In genomic region chr7:127026161-127026600, GRCm38 (mm10) we compare ENCODE assay signal across 9 mouse cellular contexts. TPM values are rescaled to one million over a fixed set of nuclear protein-coding genes. Genes with fewer than 3 reads are reported as not detected.
DNase-seq lines count a peak whose midpoint lies in the region; ATAC-seq lines count a peak whose summit lies in the region.
"Had no signal": no experiment of that assay in that cellular context is flagged by ENCODE, and none has a peak within 500 bp of the region (broad histone marks: within the 10 kb centered on the region; RNA-seq: fewer than 3 reads in every experiment).

No protein-coding gene starts in this region.

- H3K4me1 ChIP-seq in intestine, embryonic 15.5 days (replicated peaks): peaks cover 46% of the 10 kb centered on the region
- H3K4me1 ChIP-seq in liver, embryonic 13.5 days (replicated peaks): peaks cover 81% of the 10 kb centered on the region
- H3K4me1 ChIP-seq in neural tube, embryonic 11.5 days (ENCODE audit: control insufficient read depth, insufficient read depth, low read length): peaks cover 40% of the 10 kb centered on the region

- DNase-seq in right cerebral cortex, adult 2 months (ENCODE audit: low spot score in 2 of 2): peak; percentile 33 to 44
- no peak for DNase-seq in right cerebral cortex, adult 18-20 months
- peak; percentile 90 for DNase-seq in cerebellum, adult 9-11 months
- DNase-seq in gastrocnemius, postnatal 10 days: peak; percentile 66
- DNase-seq in liver, embryonic 13.5 days: peak; percentile 61
- peak; percentile 75 for DNase-seq in neural tube, embryonic 11.5 days (ENCODE audit: low spot score)
- peak; percentile 86 for DNase-seq in thymus, postnatal 14 days

- ATAC-seq in intestine, embryonic 15.5 days: peak; percentile 57
- peak; percentile 38 for ATAC-seq in liver, embryonic 13.5 days (ENCODE audit: low read depth)
- ATAC-seq in neural tube, embryonic 11.5 days (ENCODE audit: insufficient read depth, low FRiP score, low TSS enrichment): peak; percentile 18; the same call in 1 of the 2 replicates

- no peaks in the 10 kb centered on the region for H3K9me3 ChIP-seq in intestine, embryonic 15.5 days
- no peaks in the 10 kb centered on the region for H3K9me3 ChIP-seq in liver, embryonic 13.5 days (replicated peaks)
- no peaks in the 10 kb centered on the region for H3K9me3 ChIP-seq in neural tube, embryonic 11.5 days (ENCODE audit: control insufficient read depth, low read length)

- H3K4me3 ChIP-seq in intestine, embryonic 15.5 days (replicated peaks): peak overlapping the region; percentile 90
- H3K4me3 ChIP-seq in liver, embryonic 13.5 days (replicated peaks): peak overlapping the region; percentile 97
- H3K4me3 ChIP-seq in neural tube, embryonic 11.5 days (ENCODE audit: low read depth, low read length): peak overlapping the region; percentile 99

- no peaks in the 10 kb centered on the region for H3K27me3 ChIP-seq in intestine, embryonic 15.5 days (replicated peaks)
- no peaks in the 10 kb centered on the region for H3K27me3 ChIP-seq in liver, embryonic 13.5 days
- H3K27me3 ChIP-seq in neural tube, embryonic 11.5 days (ENCODE audit: control insufficient read depth, insufficient read depth, low read length): no peaks in the 10 kb centered on the region

- peak overlapping the region; percentile 97 for H3K9ac ChIP-seq in intestine, embryonic 15.5 days
- H3K9ac ChIP-seq in liver, embryonic 13.5 days: peak overlapping the region; percentile 99
- peak overlapping the region; percentile 99 for H3K9ac ChIP-seq in neural tube, embryonic 11.5 days (ENCODE audit: low read length)

- H3K36me3 ChIP-seq in intestine, embryonic 15.5 days: peaks cover 35% of the 10 kb centered on the region
- peaks cover 77% of the 10 kb centered on the region for H3K36me3 ChIP-seq in liver, embryonic 13.5 days
- peaks cover 20% of the 10 kb centered on the region for H3K36me3 ChIP-seq in neural tube, embryonic 11.5 days (ENCODE audit: control insufficient read depth, insufficient read depth, low read length)

- 2% methylated on average over 30 of the region's 48 CpGs for WGBS in intestine, embryonic 15.5 days
- WGBS in liver, embryonic 13.5 days (ENCODE audit: insufficient replicate concordance): 1% methylated on average over 28 of the region's 48 CpGs
- 0% methylated on average over 18 of the region's 48 CpGs for WGBS in neural tube, embryonic 11.5 days

- peak overlapping the region; percentile 99 for H3K27ac ChIP-seq in intestine, embryonic 15.5 days
- H3K27ac ChIP-seq in liver, embryonic 13.5 days: peak overlapping the region; percentile 98
- peak overlapping the region; percentile 99 for H3K27ac ChIP-seq in neural tube, embryonic 11.5 days (ENCODE audit: low read depth, low read length)

- peak overlapping the region; percentile 78 for H3K4me2 ChIP-seq in intestine, embryonic 15.5 days (replicated peaks)
- H3K4me2 ChIP-seq in liver, embryonic 13.5 days: peak overlapping the region; percentile 99
- H3K4me2 ChIP-seq in neural tube, embryonic 11.5 days (ENCODE audit: low read depth): peak overlapping the region; percentile 98

RNA-seq across cellular contexts. Expression of gene Maz, which starts 0.7 kb away (rescaled TPM):
- total RNA-seq in gastrocnemius, postnatal 10 days (2021): 10 to 100 TPM; 75.6 to 92.8 TPM
- 66.6 and 68.8 TPM in 2 replicates for polyA plus RNA-seq in intestine, embryonic 15.5 days (2015; fragmentation: Nextera tagmentation; extraction: Ambion mirVana)
- 38.2 and 42.2 TPM in 2 replicates for polyA plus RNA-seq in liver, embryonic 13.5 days (2015; fragmentation: Nextera tagmentation; extraction: Ambion mirVana)
- 90.8 and 94.5 TPM in 2 replicates for polyA plus RNA-seq in neural tube, embryonic 11.5 days (2014; fragmentation: Nextera tagmentation; extraction: Ambion mirVana)

RNA-seq across cellular contexts. Expression of gene Prrt2, which starts 5.2 kb away (rescaled TPM):
- 1 to 10 TPM; 1.9 to 4.6 TPM for total RNA-seq in gastrocnemius, postnatal 10 days (2021)
- polyA plus RNA-seq in intestine, embryonic 15.5 days (2015; fragmentation: Nextera tagmentation; extraction: Ambion mirVana): 4.3 and 5.0 TPM in 2 replicates
- polyA plus RNA-seq in liver, embryonic 13.5 days (2015; fragmentation: Nextera tagmentation; extraction: Ambion mirVana): 0.22 and 0.47 TPM in 2 replicates
- polyA plus RNA-seq in neural tube, embryonic 11.5 days (2014; fragmentation: Nextera tagmentation; extraction: Ambion mirVana): 6.2 and 6.9 TPM in 2 replicates

RNA-seq across cellular contexts. Expression of gene Gm42742, which starts 5.3 kb away (rescaled TPM):
- total RNA-seq in gastrocnemius, postnatal 10 days (2021): 10 to 100 TPM; 17.5 to 23.1 TPM
- 41.5 and 51.1 TPM in 2 replicates for polyA plus RNA-seq in intestine, embryonic 15.5 days (2015; fragmentation: Nextera tagmentation; extraction: Ambion mirVana)
- 5.1 and 11.3 TPM in 2 replicates for polyA plus RNA-seq in liver, embryonic 13.5 days (2015; fragmentation: Nextera tagmentation; extraction: Ambion mirVana)
- 14.3 and 19.4 TPM in 2 replicates for polyA plus RNA-seq in neural tube, embryonic 11.5 days (2014; fragmentation: Nextera tagmentation; extraction: Ambion mirVana)

RNA-seq across cellular contexts. Expression of gene Pagr1a, which starts 9.0 kb away (rescaled TPM):
- total RNA-seq in gastrocnemius, postnatal 10 days (2021): 1 to 10 TPM; 2.5 to 8.2 TPM
- 48.4 and 52.6 TPM in 2 replicates for polyA plus RNA-seq in intestine, embryonic 15.5 days (2015; fragmentation: Nextera tagmentation; extraction: Ambion mirVana)
- 38.7 and 50.1 TPM in 2 replicates for polyA plus RNA-seq in liver, embryonic 13.5 days (2015; fragmentation: Nextera tagmentation; extraction: Ambion mirVana)
- 99.6 and 105 TPM in 2 replicates for polyA plus RNA-seq in neural tube, embryonic 11.5 days (2014; fragmentation: Nextera tagmentation; extraction: Ambion mirVana)
- total RNA-seq: common myeloid progenitor, adult 5-6 weeks had no signal

RNA-seq across cellular contexts. Expression of gene Pagr1b, which starts 9.9 kb away (rescaled TPM):
- total RNA-seq in gastrocnemius, postnatal 10 days (2021): 1 to 10 TPM in 1 of 2 experiments, not detected in 1; 1.5 TPM
- polyA plus RNA-seq in intestine, embryonic 15.5 days (2015; fragmentation: Nextera tagmentation; extraction: Ambion mirVana): 0.43 and 1.5 TPM in 2 replicates
- polyA plus RNA-seq in liver, embryonic 13.5 days (2015; fragmentation: Nextera tagmentation; extraction: Ambion mirVana): 0.27 TPM in 1 of 2 replicates, not detected in the other
- polyA plus RNA-seq in neural tube, embryonic 11.5 days (2014; fragmentation: Nextera tagmentation; extraction: Ambion mirVana): 1.1 TPM in 1 of 2 replicates, not detected in the other
- total RNA-seq: common myeloid progenitor, adult 5-6 weeks had no signal
